Comparison of ENCODE assay signal across 8 mouse cellular contexts in the genomic region with DNA sequence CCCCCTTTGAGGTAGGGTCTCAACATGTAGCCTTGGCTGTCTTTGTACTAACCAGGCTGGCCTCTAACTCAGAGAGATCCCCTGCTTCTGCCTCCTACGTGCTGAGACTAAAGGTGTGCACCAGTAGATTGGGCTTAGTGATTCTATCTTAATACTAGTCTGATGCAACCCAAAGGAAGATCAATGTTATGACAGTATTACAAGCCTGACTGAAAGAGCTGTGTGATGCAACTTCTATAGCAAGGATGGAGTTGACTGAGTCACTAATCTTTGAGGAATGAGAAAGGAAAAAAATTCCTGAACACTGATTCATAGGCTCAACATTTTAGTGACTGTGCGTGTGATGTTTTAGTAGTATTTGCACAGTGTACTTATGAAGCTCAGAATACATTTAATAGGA. TPM values are rescaled to one million over a fixed set of nuclear protein-coding genes. Genes with fewer than 3 reads are reported as not detected.
A peak's percentile ranks its signal among the peaks of the same experiment; 100 is the strongest.
DNase-seq lines count a peak whose midpoint lies in the region; ATAC-seq and TF ChIP-seq lines count a peak whose summit lies in the region.

No protein-coding gene starts in this region.

- H3K4me3 ChIP-seq in heart, embryonic 15.5 days, result peak overlapping the region; percentile 85
- H3K4me3 ChIP-seq in C2C12 (ENCODE audit: insufficient read depth, poor library complexity, severe bottlenecking), result no peak overlapping the region
- 0 out of 2 replicates have a peak overlapping the region, but pooled peaks have one; percentile 66 for H3K4me3 ChIP-seq in embryonic facial prominence, embryonic 15.5 days (replicated peaks)
- H3K4me3 ChIP-seq in liver, postnatal 0 days (ENCODE audit: low read depth, low read length), result peak overlapping the region; percentile 77; the same call in 1 of the 2 replicates

- no peak overlapping the region for H3ac ChIP-seq in C2C12 (ENCODE audit: control insufficient read depth, insufficient read length, low read depth)

- WGBS in heart, embryonic 15.5 days, result 84% methylated on average over 2 of the region's 2 CpGs
- WGBS in embryonic facial prominence, embryonic 15.5 days, result 80% methylated on average over 2 of the region's 2 CpGs
- whole genome bisulfite sequencing in liver, postnatal 0 days (ENCODE audit: insufficient replicate concordance), result 70% methylated on average over 2 of the region's 2 CpGs

- H3K4me2 ChIP-seq in heart, embryonic 15.5 days, result no peak overlapping the region
- H3K4me2 ChIP-seq in embryonic facial prominence, embryonic 15.5 days (replicated peaks), result no peak overlapping the region
- peak overlapping the region; percentile 78 for H3K4me2 ChIP-seq in liver, postnatal 0 days (ENCODE audit: low read depth, low read length)

- TF ChIP-seq CTCF in C2C12 (IDR thresholded peaks at IDR 0.05; ENCODE audit: control insufficient read depth, insufficient read depth, insufficient read length), result no peak
- no peak for TF ChIP-seq CTCF in liver, postnatal 0 days (IDR thresholded peaks at IDR 0.05; ENCODE audit: low read depth)

- DNase-seq in heart, postnatal 10 days, result no peak
- DNase-seq in liver, postnatal 0 days, result no peak
- no peak for DNase-seq in gastrocnemius, postnatal 25 days
- DNase-seq in urinary bladder, postnatal 25 days (ENCODE audit: low spot score), result no peak

- no peak overlapping the region for H3K9ac ChIP-seq in heart, embryonic 15.5 days
- no peak overlapping the region for H3K9ac ChIP-seq in embryonic facial prominence, embryonic 15.5 days
- H3K9ac ChIP-seq in liver, postnatal 0 days (replicated peaks), result no peak overlapping the region; the same call in 1 of the 2 replicates

- H3K4me1 ChIP-seq in heart, embryonic 15.5 days (replicated peaks), result peaks cover 27% of the 10 kb centered on the region
- H3K4me1 ChIP-seq in embryonic facial prominence, embryonic 15.5 days, result peaks cover 27% of the 10 kb centered on the region
- peaks cover 27% of the 10 kb centered on the region for H3K4me1 ChIP-seq in liver, postnatal 0 days (ENCODE audit: insufficient read depth)

- peaks cover 40% of the 10 kb centered on the region for H3K79me3 ChIP-seq in C2C12 (ENCODE audit: low read depth)

- H3K36me3 ChIP-seq in heart, embryonic 15.5 days, result peaks cover 17% of the 10 kb centered on the region
- H3K36me3 ChIP-seq in C2C12 (ENCODE audit: control insufficient read depth, insufficient read depth), result peaks cover 27% of the 10 kb centered on the region
- H3K36me3 ChIP-seq in embryonic facial prominence, embryonic 15.5 days, result peaks cover 17% of the 10 kb centered on the region
- peaks cover 24% of the 10 kb centered on the region for H3K36me3 ChIP-seq in liver, postnatal 0 days (replicated peaks; ENCODE audit: insufficient read depth, low read length)

- intact Hi-C loops in heart, postnatal 10 days (cut with DNase I), result loop anchor here (2.0 kb wide), 1 partner anchor 15 kb away; a partner anchor contains a TSS

- ATAC-seq in heart, embryonic 15.5 days (replicated peaks; ENCODE audit: insufficient number of reproducible peaks, insufficient read depth, low FRiP score, low read depth), result no peak
- ATAC-seq in embryonic facial prominence, embryonic 15.5 days (ENCODE audit: insufficient number of reproducible peaks, low FRiP score, low TSS enrichment, low read depth), result no peak
- ATAC-seq in liver, postnatal 0 days, result no peak
- ATAC-seq in erythroid progenitor cell, adult 5-6 weeks (replicated peaks; ENCODE audit: low FRiP score, poor library complexity, severe bottlenecking), result no peak

- no peaks in the 10 kb centered on the region for H3K27me3 ChIP-seq in heart, embryonic 15.5 days
- H3K27me3 ChIP-seq in C2C12 (ENCODE audit: control insufficient read depth, insufficient read depth, insufficient read length), result no peaks in the 10 kb centered on the region
- no peaks in the 10 kb centered on the region for H3K27me3 ChIP-seq in embryonic facial prominence, embryonic 15.5 days
- H3K27me3 ChIP-seq in liver, postnatal 0 days (ENCODE audit: insufficient read depth, low read length), result no peaks in the 10 kb centered on the region

- H3K9me3 ChIP-seq in heart, embryonic 15.5 days (replicated peaks), result no peaks in the 10 kb centered on the region
- H3K9me3 ChIP-seq in embryonic facial prominence, embryonic 15.5 days (replicated peaks), result no peaks in the 10 kb centered on the region
- H3K9me3 ChIP-seq in liver, postnatal 0 days (ENCODE audit: low read length), result no peaks in the 10 kb centered on the region

- no peak overlapping the region for H3K27ac ChIP-seq in heart, embryonic 15.5 days
- H3K27ac ChIP-seq in embryonic facial prominence, embryonic 15.5 days (replicated peaks), result no peak overlapping the region
- H3K27ac ChIP-seq in liver, postnatal 0 days (ENCODE audit: low read depth), result no peak overlapping the region; the same call in 1 of the 2 replicates

- no peak for TF ChIP-seq EP300 in liver, postnatal 0 days (IDR thresholded peaks at IDR 0.05; ENCODE audit: low read depth)

- peaks cover 47% of the 10 kb centered on the region for H3K79me2 ChIP-seq in C2C12 (ENCODE audit: control insufficient read depth, insufficient read depth)

TF ChIP-seq in C2C12, 6 proteins besides CTCF, POLR2A, EP300 and RAD21:
- TF ChIP-seq MYOG (IDR thresholded peaks at IDR 0.05; ENCODE audit: control insufficient read depth, extremely low read depth, insufficient read length) (no peak), FOSL1 (IDR thresholded peaks at IDR 0.05; ENCODE audit: insufficient read depth, low read length, poor library complexity, severe bottlenecking) (peak; percentile 47), CEBPB (IDR thresholded peaks at IDR 0.05; ENCODE audit: low read depth) (peak; percentile 96), MYOD1 (IDR thresholded peaks at IDR 0.05; ENCODE audit: control insufficient read depth, insufficient read length, low read depth) (no peak), USF1 (IDR thresholded peaks at IDR 0.05; ENCODE audit: low read depth) (no peak), MAX (IDR thresholded peaks at IDR 0.05) (no peak)

RNA-seq across cellular contexts. Expression of a gene that starts 1.7 kb away (rescaled TPM):
- polyA plus RNA-seq in heart, embryonic 15.5 days (2015; fragmentation: Nextera tagmentation; extraction: Ambion mirVana), result 633 and 641 TPM in 2 replicates
- 100 to 1,000 TPM; 390 to 403 TPM for total RNA-seq in heart, postnatal 10 days (2021)
- 520 TPM for polyA plus RNA-seq in C2C12 (2012; fragmentation: generic; extraction: Trizol)
- 771 and 838 TPM in 2 replicates for polyA plus RNA-seq in embryonic facial prominence, embryonic 15.5 days (2015; fragmentation: Nextera tagmentation; extraction: Ambion mirVana)
- polyA plus RNA-seq in liver, postnatal 0 days (2015; fragmentation: Nextera tagmentation; extraction: Ambion mirVana), result 384 and 424 TPM in 2 replicates
- 100 to 1,000 TPM; 189 to 222 TPM for total RNA-seq in gastrocnemius, postnatal 25 days (2021)
- total RNA-seq in erythroid progenitor cell, adult 5-6 weeks (2015; ENCODE audit: low replicate concordance), result 168 and 188 TPM in 2 replicates
- 512 and 550 TPM in 2 replicates for total RNA-seq in erythroid progenitor cell, adult 5-6 weeks (2017; ENCODE audit: low replicate concordance)

RNA-seq across cellular contexts. Expression of a gene that starts 15.0 kb away (rescaled TPM):
- polyA plus RNA-seq in heart, embryonic 15.5 days (2015; fragmentation: Nextera tagmentation; extraction: Ambion mirVana), result 60.7 and 66.0 TPM in 2 replicates
- 10 to 100 TPM; 45.7 to 48.1 TPM for total RNA-seq in heart, postnatal 10 days (2021)
- polyA plus RNA-seq in C2C12 (2012; fragmentation: generic; extraction: Trizol), result 23.6 TPM
- 79.7 and 80.3 TPM in 2 replicates for polyA plus RNA-seq in embryonic facial prominence, embryonic 15.5 days (2015; fragmentation: Nextera tagmentation; extraction: Ambion mirVana)
- 37.1 and 39.0 TPM in 2 replicates for polyA plus RNA-seq in liver, postnatal 0 days (2015; fragmentation: Nextera tagmentation; extraction: Ambion mirVana)
- total RNA-seq in gastrocnemius, postnatal 25 days (2021), result 10 to 100 TPM; 29.8 to 32.5 TPM
- total RNA-seq in erythroid progenitor cell, adult 5-6 weeks (2015; ENCODE audit: low replicate concordance), result 106 and 118 TPM in 2 replicates
- 198 and 392 TPM in 2 replicates for total RNA-seq in erythroid progenitor cell, adult 5-6 weeks (2017; ENCODE audit: low replicate concordance)

RNA-seq across cellular contexts. Expression of a gene that starts 29.7 kb away (rescaled TPM):
- polyA plus RNA-seq in heart, embryonic 15.5 days (2015; fragmentation: Nextera tagmentation; extraction: Ambion mirVana), result 22.2 and 24.3 TPM in 2 replicates
- 10 to 100 TPM; 13.0 to 16.7 TPM for total RNA-seq in heart, postnatal 10 days (2021)
- polyA plus RNA-seq in C2C12 (2012; fragmentation: generic; extraction: Trizol), result 59.9 TPM
- polyA plus RNA-seq in embryonic facial prominence, embryonic 15.5 days (2015; fragmentation: Nextera tagmentation; extraction: Ambion mirVana), result 38.9 and 41.0 TPM in 2 replicates
- 17.0 and 20.4 TPM in 2 replicates for polyA plus RNA-seq in liver, postnatal 0 days (2015; fragmentation: Nextera tagmentation; extraction: Ambion mirVana)
- total RNA-seq in gastrocnemius, postnatal 25 days (2021), result 1 to 10 TPM; 8.1 to 9.8 TPM
- total RNA-seq in erythroid progenitor cell, adult 5-6 weeks (2015; ENCODE audit: low replicate concordance), result 1.3 and 9.0 TPM in 2 replicates
- total RNA-seq in erythroid progenitor cell, adult 5-6 weeks (2017; ENCODE audit: low replicate concordance), result 1.5 and 4.7 TPM in 2 replicates

RNA-seq across cellular contexts. Expression of a gene that starts 56.1 kb away (rescaled TPM):
- 57.5 and 65.2 TPM in 2 replicates for polyA plus RNA-seq in heart, embryonic 15.5 days (2015; fragmentation: Nextera tagmentation; extraction: Ambion mirVana)
- 10 to 100 TPM; 56.1 to 62.8 TPM for total RNA-seq in heart, postnatal 10 days (2021)
- 43.7 TPM for polyA plus RNA-seq in C2C12 (2012; fragmentation: generic; extraction: Trizol)
- 90.4 and 95.6 TPM in 2 replicates for polyA plus RNA-seq in embryonic facial prominence, embryonic 15.5 days (2015; fragmentation: Nextera tagmentation; extraction: Ambion mirVana)
- 36.1 and 38.3 TPM in 2 replicates for polyA plus RNA-seq in liver, postnatal 0 days (2015; fragmentation: Nextera tagmentation; extraction: Ambion mirVana)
- 10 to 100 TPM; 44.7 TPM for total RNA-seq in gastrocnemius, postnatal 25 days (2021)
- 92.6 and 93.5 TPM in 2 replicates for total RNA-seq in erythroid progenitor cell, adult 5-6 weeks (2015; ENCODE audit: low replicate concordance)
- total RNA-seq in erythroid progenitor cell, adult 5-6 weeks (2017; ENCODE audit: low replicate concordance), result 95.5 and 121 TPM in 2 replicates
